In the genomic region with DNA sequence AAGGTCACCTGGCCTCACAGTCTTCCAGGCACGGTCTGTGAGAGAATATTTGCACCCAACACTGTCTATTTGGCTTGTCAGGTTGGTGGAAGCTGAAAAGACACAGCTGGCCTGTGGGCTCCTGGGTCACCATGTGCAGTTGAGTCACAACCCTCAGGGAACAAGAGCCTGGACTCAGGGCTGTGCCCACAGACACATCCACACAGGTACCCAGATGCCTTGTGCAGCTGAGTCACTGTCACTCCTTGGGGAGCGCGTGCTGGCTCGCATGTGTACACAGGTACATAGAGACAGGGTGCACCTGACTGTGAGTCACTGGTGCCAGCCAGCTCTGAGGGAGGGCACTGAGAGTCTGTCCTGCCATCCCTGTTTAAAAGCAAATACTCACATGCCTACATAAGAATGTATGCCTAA, we compare ENCODE assay signal across 10 mouse cellular contexts.
DNase-seq lines count a peak whose midpoint lies in the region; ATAC-seq and TF ChIP-seq lines count a peak whose summit lies in the region.
"Had no signal": no experiment of that assay in that cellular context is flagged by ENCODE, and none has a peak within 500 bp of the region (broad histone marks: within the 10 kb centered on the region; RNA-seq: fewer than 3 reads in every experiment).

No protein-coding gene starts in this region.

- no peaks in the 10 kb centered on the region for H3K9me3 ChIP-seq in intestine, embryonic 16.5 days (ENCODE audit: control insufficient read depth, low read length)

- DNase-seq in cerebellum, postnatal 25 days = peak; percentile 42 to 44
- DNase-seq in cerebellum, adult 9-11 months = no peak
- DNase-seq in testis, postnatal 14 days (ENCODE audit: low spot score) = no peak
- DNase-seq in urinary bladder, postnatal 14 days (ENCODE audit: low spot score) = peak; percentile 81
- no peak for DNase-seq in adrenal gland, adult 18-20 months (ENCODE audit: low spot score in 2 of 2)
- DNase-seq: adrenal gland, adult 8-10 months had no signal

- no peak for TF ChIP-seq POLR2A in testis, adult 2 months (IDR thresholded peaks at IDR 0.05; ENCODE audit: control insufficient read depth, low read depth, low read length)

- WGBS in intestine, embryonic 16.5 days = 82% methylated on average over 4 of the region's 4 CpGs

- no peak overlapping the region for H3K9ac ChIP-seq in intestine, embryonic 16.5 days (ENCODE audit: low read depth, low read length)

- no peaks in the 10 kb centered on the region for H3K36me3 ChIP-seq in testis, adult 2 months (ENCODE audit: control insufficient read depth, insufficient read depth, low read length)
- no peaks in the 10 kb centered on the region for H3K36me3 ChIP-seq in intestine, embryonic 16.5 days (ENCODE audit: control insufficient read depth, insufficient read depth, low read length)

- no peak for TF ChIP-seq CTCF in testis, adult 2 months (IDR thresholded peaks at IDR 0.05; ENCODE audit: control insufficient read depth, insufficient read depth, insufficient replicate concordance, low read depth, low read length)

- H3K4me1 ChIP-seq in testis, adult 2 months (ENCODE audit: control insufficient read depth, insufficient read depth, low read length) = peaks cover 2% of the 10 kb centered on the region; the same call in 1 of the 2 replicates
- peaks cover 11% of the 10 kb centered on the region; the same call in 1 of the 2 replicates for H3K4me1 ChIP-seq in intestine, embryonic 16.5 days (ENCODE audit: control insufficient read depth, insufficient read depth, low read length)

- peak overlapping the region; percentile 51 for H3K27ac ChIP-seq in testis, adult 2 months (ENCODE audit: control insufficient read depth, insufficient read depth, low read depth, low read length)
- peak overlapping the region; percentile 7; the same call in 1 of the 2 replicates for H3K27ac ChIP-seq in intestine, embryonic 16.5 days (ENCODE audit: low read length)

- H3K27me3 ChIP-seq in testis, adult 2 months (ENCODE audit: control insufficient read depth, insufficient read depth, low read length) = no peaks in the 10 kb centered on the region
- no peaks in the 10 kb centered on the region for H3K27me3 ChIP-seq in intestine, embryonic 16.5 days (replicated peaks; ENCODE audit: control insufficient read depth, insufficient read depth, low read length)

- no peak overlapping the region for H3K4me2 ChIP-seq in intestine, embryonic 16.5 days (ENCODE audit: low read depth, low read length)

- no peak overlapping the region for H3K4me3 ChIP-seq in testis, adult 2 months (ENCODE audit: control insufficient read depth, low read depth, low read length)
- H3K4me3 ChIP-seq in intestine, embryonic 16.5 days (ENCODE audit: low read length) = no peak overlapping the region

- peak; percentile 49; the same call in 1 of the 2 replicates for ATAC-seq in intestine, embryonic 16.5 days
- no peak for ATAC-seq in activated CD4-positive, CD25-positive, alpha-beta regulatory T cell, adult 4 months
- ATAC-seq: CD4-positive, CD25-positive, alpha-beta regulatory T cell, adult 4 months had no signal

Comparison
In these comparisons a context has a peak if more than half of its experiments do, and no peak if none do; other contexts are left out.
1. DNase-seq: peak in cerebellum, postnatal 25 days (2 of 2) and urinary bladder, postnatal 14 days (single experiment); none in cerebellum, adult 9-11 months (single experiment), testis, postnatal 14 days (single experiment) and adrenal gland, adult 18-20 months (0 of 2).